Mouse (Mus musculus) intestine, embryonic 15.5 days (tissue): ENCODE results near the gene Fanca. TPM values are rescaled to one million over a fixed set of nuclear protein-coding genes. Genes with fewer than 3 reads are reported as not detected.

Experiments
- ATAC-seq: fragments of 200-750 bp; cut with Nextera tagmentation; 2 replicates; pipeline ENCODE4 v1.8.0; 2017; ENCODE audit warnings: moderate TSS enrichment, moderate library complexity
- H3K27ac ChIP-seq: fragments of 300-500 bp; sonication (generic); 2 replicates; pipeline ENCODE4 v1.5.1; 2015; ENCODE audit warnings: mild to moderate bottlenecking, inconsistent platforms
- H3K27me3 ChIP-seq: fragments of 300-500 bp; sonication (generic); replicated peaks from 2 replicates; pipeline ENCODE4 v1.6.1; 2015; ENCODE audit warnings: inconsistent platforms
- H3K36me3 ChIP-seq: fragments of 300-500 bp; sonication (generic); 2 replicates; pipeline ENCODE4 v1.6.1; 2015; ENCODE audit warnings: inconsistent platforms
- H3K4me1 ChIP-seq: fragments of 300-500 bp; sonication (generic); replicated peaks from 2 replicates; pipeline ENCODE4 v1.6.1; 2015; ENCODE audit warnings: inconsistent platforms
- H3K4me2 ChIP-seq: fragments of 300-500 bp; sonication (generic); replicated peaks from 2 replicates; pipeline ENCODE4 v1.6.1; 2015; ENCODE audit warnings: mild to moderate bottlenecking, inconsistent platforms
- H3K4me3 ChIP-seq: fragments of 300-500 bp; sonication (generic); replicated peaks from 2 replicates; pipeline ENCODE4 v1.5.1; 2015; ENCODE audit warnings: inconsistent platforms
- H3K9ac ChIP-seq: fragments of 300-500 bp; sonication (generic); 2 replicates; pipeline ENCODE4 v1.6.1; 2015; ENCODE audit warnings: inconsistent platforms
- H3K9me3 ChIP-seq: fragments of 300-500 bp; sonication (generic); 2 replicates; pipeline ENCODE4 v1.6.1; 2016; ENCODE audit warnings: inconsistent platforms
- WGBS: fragments of 180-500 bp; shearing (Covaris S2); methylation state at CpG from one replicate; pipeline ENCODE4 v1.1.7; 2015; 5-methylcytosine and 5-hydroxymethylcytosine counted together
- polyA plus RNA-seq: library from polyadenylated mRNA; unstranded; fragments of >200 nt; fragmentation: Nextera tagmentation; extraction: Ambion mirVana; gene quantifications from 2 replicates; pipeline ENCODE4 v1.2.1, GENCODE M21; 2015

Fanca gene
- 19.5 and 21.8 TPM in 2 replicates for polyA plus RNA-seq

DNA sequence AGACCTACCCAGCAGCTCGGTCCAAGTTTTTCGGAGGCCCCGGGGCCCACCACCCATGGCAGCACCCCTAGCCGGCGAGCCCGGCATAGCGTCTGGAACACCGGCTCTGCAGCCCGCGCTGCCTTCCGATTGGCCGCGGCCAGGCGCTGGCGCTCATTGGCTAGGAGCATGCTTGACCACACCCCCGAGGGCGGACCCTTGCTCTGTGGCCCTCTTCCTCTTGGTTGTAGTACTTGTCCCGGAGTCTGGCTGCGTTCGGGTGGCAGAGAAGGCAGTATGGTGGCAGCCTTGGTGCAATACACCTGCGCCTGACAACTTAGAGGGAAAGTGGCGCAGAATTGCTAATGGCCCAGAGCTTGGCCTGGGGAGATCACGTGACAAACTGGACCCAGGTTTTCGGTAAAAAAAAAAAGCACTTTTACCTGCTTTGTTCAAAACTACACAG lies at the start of gene Fanca:
Gene Fanca (minus strand): TSS at position 110 of the 445 bp plus-strand sequence.
- Histone ChIP-seq H3K36me3 (no peaks in the 10 kb centered on the region), H3K9ac (peak within 1 kb of the TSS; percentile 48), H3K9me3 (no peaks in the 10 kb centered on the region), H3K4me2 (peak within 1 kb of the TSS; percentile 79), H3K4me3 (peak within 1 kb of the TSS; percentile 53), H3K27ac (no peak within 1 kb of the TSS; the same call in 1 of the 2 replicates), H3K27me3 (no peaks in the 10 kb centered on the region), H3K4me1 (peaks cover 14% of the 10 kb centered on the region)
- peak; percentile 100 for ATAC-seq
- WGBS, result under 1% methylated on average over 24 of the region's 24 CpGs

DNA sequence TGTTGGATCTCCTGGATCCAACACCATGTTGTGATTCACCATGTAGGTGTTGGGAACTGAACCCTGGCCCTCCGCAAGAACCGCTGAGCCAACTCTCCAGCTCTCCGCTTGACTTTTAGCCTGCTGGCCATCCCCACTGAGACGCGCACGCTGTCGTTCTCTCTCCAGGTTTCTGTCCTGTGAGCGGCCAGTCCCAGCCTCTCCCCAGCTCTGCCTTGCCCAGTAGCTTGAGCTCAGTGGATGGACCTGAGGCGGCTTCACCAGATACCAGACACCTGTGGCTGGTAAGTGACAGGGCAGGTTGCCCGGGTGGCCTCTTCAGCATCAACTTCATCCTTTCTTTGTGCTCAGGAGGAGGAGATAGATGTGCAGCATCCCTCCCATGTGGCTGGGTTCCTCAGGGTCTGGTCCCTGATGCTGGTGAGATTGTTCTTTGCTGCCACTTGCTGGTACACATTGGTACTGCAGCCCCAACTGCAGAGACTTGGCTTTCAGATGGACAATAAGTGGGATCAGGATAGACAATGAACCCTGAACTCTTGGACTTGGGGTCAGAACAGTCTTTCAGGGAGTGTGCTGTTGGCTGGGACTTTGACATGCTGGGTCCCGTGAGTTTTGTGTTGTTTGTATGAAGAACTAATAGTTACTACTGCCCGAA lies 42.8 kb upstream of the Fanca start:
- no peaks in the 10 kb centered on the region for H3K27me3 ChIP-seq
- no peak overlapping the region for H3K9ac ChIP-seq
- H3K4me3 ChIP-seq, result no peak overlapping the region
- H3K9me3 ChIP-seq, result no peaks in the 10 kb centered on the region
- no peak overlapping the region for H3K27ac ChIP-seq
- WGBS, result 41% methylated on average over 12 of the region's 12 CpGs
- ATAC-seq, result peak; percentile 51
- H3K4me1 ChIP-seq, result no peaks in the 10 kb centered on the region
- H3K36me3 ChIP-seq, result no peaks in the 10 kb centered on the region
- no peak overlapping the region for H3K4me2 ChIP-seq

GRCm38 (mm10) chr8:123353216-123353615 lies 34.8 kb upstream of the Fanca start:
- no peak overlapping the region for H3K4me2 ChIP-seq
- no peak overlapping the region for H3K27ac ChIP-seq
- no peak overlapping the region for H3K4me3 ChIP-seq
- no peak for ATAC-seq
- WGBS, result 49% methylated on average over 11 of the region's 11 CpGs
- 0 out of 2 replicates have a peak, but pooled peaks cover 4% of the 10 kb centered on the region for H3K27me3 ChIP-seq
- peaks cover 1% of the 10 kb centered on the region; the same call in 1 of the 2 replicates for H3K4me1 ChIP-seq
- no peaks in the 10 kb centered on the region for H3K9me3 ChIP-seq
- H3K36me3 ChIP-seq, result no peaks in the 10 kb centered on the region
- H3K9ac ChIP-seq, result no peak overlapping the region

GRCm38 (mm10) chr8:123352786-123353185 lies 34.4 kb upstream of the Fanca start:
- 58% methylated on average over 13 of the region's 13 CpGs for WGBS
- Histone ChIP-seq H3K27me3 (0 out of 2 replicates have a peak, but pooled peaks cover 4% of the 10 kb centered on the region), H3K9me3 (no peaks in the 10 kb centered on the region), H3K9ac (no peak overlapping the region), H3K27ac (no peak overlapping the region), H3K4me1 (peaks cover 4% of the 10 kb centered on the region; the same call in 1 of the 2 replicates), H3K36me3 (no peaks in the 10 kb centered on the region), H3K4me3 (no peak overlapping the region), H3K4me2 (no peak overlapping the region)
- peak; percentile 63; the same call in 1 of the 2 replicates for ATAC-seq

DNA sequence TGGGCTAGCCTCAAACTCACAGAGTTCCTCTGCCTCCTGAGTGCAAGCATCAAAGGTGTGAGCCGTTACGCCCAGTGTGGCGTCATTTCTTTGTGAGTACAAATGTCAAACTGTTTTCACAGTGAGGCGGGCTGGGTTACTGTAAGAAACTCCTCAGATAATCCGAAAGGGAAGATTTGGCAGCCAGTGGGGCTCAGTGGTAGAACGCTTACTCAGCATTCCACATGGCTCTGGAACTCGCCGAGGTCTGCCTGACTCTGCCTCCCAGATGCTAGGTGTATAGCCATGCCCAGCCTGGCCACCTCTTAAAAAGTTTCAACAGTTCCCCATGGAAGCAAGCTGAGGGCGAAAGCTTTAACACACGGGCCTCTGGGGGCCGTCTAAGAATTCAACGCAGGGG lies 33.7 kb upstream of the Fanca start:
- 78% methylated on average over 12 of the region's 12 CpGs for WGBS
- H3K9me3 ChIP-seq, result no peaks in the 10 kb centered on the region
- no peak overlapping the region for H3K27ac ChIP-seq
- H3K4me3 ChIP-seq, result no peak overlapping the region
- 0 out of 2 replicates have a peak, but pooled peaks cover 4% of the 10 kb centered on the region for H3K27me3 ChIP-seq
- H3K9ac ChIP-seq, result no peak overlapping the region
- H3K4me1 ChIP-seq, result peaks cover 4% of the 10 kb centered on the region; the same call in 1 of the 2 replicates
- no peak overlapping the region for H3K4me2 ChIP-seq
- ATAC-seq, result no peak
- H3K36me3 ChIP-seq, result no peaks in the 10 kb centered on the region

- Histone ChIP-seq H3K4me2 (no peak overlapping the region), H3K4me1 (peaks cover 4% of the 10 kb centered on the region; the same call in 1 of the 2 replicates), H3K27me3 (0 out of 2 replicates have a peak, but pooled peaks cover 2% of the 10 kb centered on the region), H3K27ac (no peak overlapping the region), H3K36me3 (no peaks in the 10 kb centered on the region), H3K4me3 (no peak overlapping the region), H3K9ac (no peak overlapping the region), H3K9me3 (no peaks in the 10 kb centered on the region)
- ATAC-seq, result no peak
- 87% methylated on average over 4 of the region's 4 CpGs for WGBS
Measured at GRCm38 (mm10) chr8:123349073-123349472, 30.7 kb upstream of the Fanca start.

GRCm38 (mm10) chr8:123348237-123348843 lies 30.0 kb upstream of the Fanca start:
- WGBS, result 40% methylated on average over 9 of the region's 9 CpGs
- H3K4me3 ChIP-seq, result no peak overlapping the region
- ATAC-seq, result peak; percentile 43
- no peak overlapping the region for H3K9ac ChIP-seq
- H3K27me3 ChIP-seq, result no peaks in the 10 kb centered on the region
- peaks cover 4% of the 10 kb centered on the region; the same call in 1 of the 2 replicates for H3K4me1 ChIP-seq
- no peak overlapping the region for H3K4me2 ChIP-seq
- no peaks in the 10 kb centered on the region for H3K36me3 ChIP-seq
- H3K9me3 ChIP-seq, result no peaks in the 10 kb centered on the region
- no peak overlapping the region for H3K27ac ChIP-seq

GRCm38 (mm10) chr8:123347293-123347692 lies 28.9 kb upstream of the Fanca start:
- Histone ChIP-seq H3K4me1 (peaks cover 4% of the 10 kb centered on the region; the same call in 1 of the 2 replicates), H3K4me3 (no peak overlapping the region), H3K27me3 (no peaks in the 10 kb centered on the region), H3K9ac (no peak overlapping the region), H3K36me3 (no peaks in the 10 kb centered on the region), H3K27ac (no peak overlapping the region), H3K4me2 (no peak overlapping the region), H3K9me3 (no peaks in the 10 kb centered on the region)
- WGBS, result 69% methylated on average over 2 of the region's 2 CpGs
- no peak for ATAC-seq

DNA sequence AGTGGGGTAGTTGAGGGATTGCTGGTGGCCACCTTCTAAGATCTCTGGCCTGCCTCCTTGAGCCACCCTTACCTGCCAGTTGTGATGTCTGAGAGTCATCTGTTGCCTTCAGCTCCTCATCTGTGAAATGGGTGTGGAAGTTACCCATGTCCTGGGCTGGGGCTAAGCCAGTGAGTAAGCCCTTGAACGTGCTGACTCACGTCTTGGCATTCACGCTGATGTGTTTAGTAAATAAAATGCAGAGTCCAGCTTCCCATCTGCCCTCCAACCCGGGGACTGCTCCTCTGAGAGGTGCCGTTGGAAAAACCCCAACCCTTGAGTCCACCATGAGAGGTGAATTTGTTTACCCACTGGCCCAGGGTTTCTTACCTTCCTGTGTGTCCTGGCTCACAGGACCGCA lies 27.5 kb upstream of the Fanca start:
- peaks cover 7% of the 10 kb centered on the region; the same call in 1 of the 2 replicates for H3K4me1 ChIP-seq
- no peaks in the 10 kb centered on the region for H3K27me3 ChIP-seq
- H3K4me3 ChIP-seq, result no peak overlapping the region
- H3K36me3 ChIP-seq, result no peaks in the 10 kb centered on the region
- no peaks in the 10 kb centered on the region for H3K9me3 ChIP-seq
- 73% methylated on average over 6 of the region's 6 CpGs for WGBS
- H3K9ac ChIP-seq, result no peak overlapping the region
- no peak overlapping the region for H3K4me2 ChIP-seq
- ATAC-seq, result no peak
- no peak overlapping the region for H3K27ac ChIP-seq

- H3K9ac ChIP-seq, result no peak overlapping the region
- no peak overlapping the region for H3K27ac ChIP-seq
Measured at GRCm38 (mm10) chr8:123345135-123345534, 26.8 kb upstream of the Fanca start.

DNA sequence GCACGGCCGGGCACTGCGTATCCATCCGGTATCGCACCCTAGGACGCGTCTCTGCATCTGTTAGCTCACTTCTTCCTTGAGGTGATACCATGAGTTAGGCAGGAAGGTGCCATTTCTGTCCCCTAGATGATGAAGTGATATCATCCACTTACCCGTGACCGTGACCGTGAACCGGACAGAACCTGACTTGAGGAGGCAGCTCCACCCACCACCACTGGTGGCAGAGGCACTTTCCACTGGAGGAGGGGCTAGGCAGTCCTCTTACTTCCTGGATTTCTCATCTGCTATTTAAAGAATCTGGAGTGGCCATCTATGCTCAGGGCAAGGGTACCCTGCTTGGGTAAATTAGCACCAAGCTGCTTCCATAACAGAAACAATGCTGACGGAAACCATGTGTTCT lies 25.0 kb upstream of the Fanca start:
- H3K4me3 ChIP-seq, result no peak overlapping the region
- 84% methylated on average over 12 of the region's 12 CpGs for WGBS
- no peak overlapping the region for H3K9ac ChIP-seq
- no peaks in the 10 kb centered on the region for H3K27me3 ChIP-seq
- H3K36me3 ChIP-seq, result no peaks in the 10 kb centered on the region
- no peak for ATAC-seq
- H3K27ac ChIP-seq, result no peak overlapping the region
- no peaks in the 10 kb centered on the region for H3K9me3 ChIP-seq
- no peak overlapping the region for H3K4me2 ChIP-seq
- peaks cover 7% of the 10 kb centered on the region; the same call in 1 of the 2 replicates for H3K4me1 ChIP-seq

More at GRCm38 (mm10) chr8:123345135-123345534, 26.8 kb upstream of the Fanca start:
- no peak for ATAC-seq
- Histone ChIP-seq H3K27me3 (no peaks in the 10 kb centered on the region), H3K36me3 (no peaks in the 10 kb centered on the region), H3K4me2 (no peak overlapping the region), H3K4me1 (peaks cover 7% of the 10 kb centered on the region; the same call in 1 of the 2 replicates), H3K4me3 (no peak overlapping the region), H3K9me3 (no peaks in the 10 kb centered on the region)
- WGBS, result 81% methylated on average over 8 of the region's 8 CpGs

- Histone ChIP-seq H3K27ac (no peak overlapping the region), H3K36me3 (no peaks in the 10 kb centered on the region), H3K9ac (no peak overlapping the region), H3K27me3 (no peaks in the 10 kb centered on the region), H3K4me2 (no peak overlapping the region), H3K4me3 (no peak overlapping the region), H3K4me1 (peaks cover 3% of the 10 kb centered on the region; the same call in 1 of the 2 replicates), H3K9me3 (no peaks in the 10 kb centered on the region)
- no peak for ATAC-seq
- WGBS, result 73% methylated on average over 7 of the region's 7 CpGs
Measured at GRCm38 (mm10) chr8:123342911-123343310, 24.5 kb upstream of the Fanca start.
